Mouse (Mus musculus): ENCODE data around the gene Aip.
A peak's percentile ranks its signal among the peaks of the same experiment; 100 is the strongest.

Gene Aip

GRCm38 (mm10) chr19:4152445-4153231 is 27.0 kb upstream of the Aip start:
- DNase-seq (ENCODE audit: low spot score), result no peak

GRCm38 (mm10) chr19:4151898-4152297 is 26.2 kb upstream of the Aip start:
- DNase-seq (ENCODE audit: low spot score), result no peak

- no peak for DNase-seq (ENCODE audit: low spot score)
Measured at GRCm38 (mm10) chr19:4151488-4151860, 25.8 kb upstream of the Aip start.

- no peak for DNase-seq (ENCODE audit: low spot score)
Measured at GRCm38 (mm10) chr19:4150567-4151487, 25.2 kb upstream of the Aip start.

- no peak for DNase-seq (ENCODE audit: low spot score)
Measured at GRCm38 (mm10) chr19:4149764-4150461, 24.3 kb upstream of the Aip start.

- DNase-seq (ENCODE audit: low spot score), result no peak
Measured at GRCm38 (mm10) chr19:4149283-4149682, 23.6 kb upstream of the Aip start.

GRCm38 (mm10) chr19:4148819-4149218 is 23.2 kb upstream of the Aip start:
- no peak for DNase-seq (ENCODE audit: low spot score)

- peak; percentile 95 for DNase-seq (ENCODE audit: low spot score)
Measured at GRCm38 (mm10) chr19:4148491-4148806, 22.8 kb upstream of the Aip start, which contains the start of gene Coro1b. Gene Coro1b (plus strand): TSS chr19:4148619.

GRCm38 (mm10) chr19:4147782-4148490 is 22.3 kb upstream of the Aip start:
- no peak for DNase-seq (ENCODE audit: low spot score)

- DNase-seq (ENCODE audit: low spot score), result no peak
Measured at GRCm38 (mm10) chr19:4147022-4147405, 21.4 kb upstream of the Aip start.

GRCm38 (mm10) chr19:4146366-4147021 is 20.8 kb upstream of the Aip start:
- DNase-seq (ENCODE audit: low spot score), result no peak

- no peak for DNase-seq (ENCODE audit: low spot score)
Measured at GRCm38 (mm10) chr19:4145936-4146335, 20.3 kb upstream of the Aip start.

GRCm38 (mm10) chr19:4144550-4145498 is 19.2 kb upstream of the Aip start:
- no peak for DNase-seq (ENCODE audit: low spot score)

GRCm38 (mm10) chr19:4143759-4144268 is 18.2 kb upstream of the Aip start, which contains the start of gene Cabp4:
Gene Cabp4 (minus strand): TSS chr19:4144033.
- no peak for DNase-seq (ENCODE audit: low spot score)

- no peak for DNase-seq (ENCODE audit: low spot score)
Measured at GRCm38 (mm10) chr19:4142416-4143173, 16.9 kb upstream of the Aip start.

GRCm38 (mm10) chr19:4140147-4140546 is 14.5 kb upstream of the Aip start:
- no peak for DNase-seq (ENCODE audit: low spot score)

- DNase-seq (ENCODE audit: low spot score), result no peak
Measured at GRCm38 (mm10) chr19:4139446-4139845, 13.8 kb upstream of the Aip start, which contains the start of gene Gpr152. Gene Gpr152 (plus strand): TSS chr19:4139787.

GRCm38 (mm10) chr19:4137913-4138312 is 12.3 kb upstream of the Aip start:
- no peak for DNase-seq (ENCODE audit: low spot score)

GRCm38 (mm10) chr19:4136463-4136862 is 10.8 kb upstream of the Aip start:
- DNase-seq (ENCODE audit: low spot score), result no peak

All from embryo, embryonic 10 days (tissue).